Mouse (Mus musculus) lung, adult 2 months (tissue): ENCODE measurements around the gene Neurod2.

Source experiments
- CTCF ChIP-seq: fragments of 200-500 bp; IDR thresholded peaks from 2 replicates; pipeline ENCODE4 v1.5.1; 2011; ENCODE audit warnings: mild to moderate bottlenecking, low read length, control low read depth; ENCODE audit not compliant: insufficient read depth
- POLR2A ChIP-seq: fragments of 200-500 bp; IDR thresholded peaks from 2 replicates; pipeline ENCODE4 v1.6.1; 2011; ENCODE audit warnings: low read depth, mild to moderate bottlenecking, control low read depth, low read length, borderline replicate concordance; ENCODE audit errors: extremely low read depth

GRCm38 (mm10) chr11:98319120-98319519 lies 10.3 kb downstream of the Neurod2 start:
- TF ChIP-seq CTCF (no peak), POLR2A (no peak)
